Mouse (Mus musculus) cerebellum, adult 11-12 months (tissue): ENCODE measurements around the gene Gm20388.

Source experiments
- DNase-seq: peaks from one replicate; pipeline ENCODE4 v3.0.0; 2022

The Gm20388 gene

DNA sequence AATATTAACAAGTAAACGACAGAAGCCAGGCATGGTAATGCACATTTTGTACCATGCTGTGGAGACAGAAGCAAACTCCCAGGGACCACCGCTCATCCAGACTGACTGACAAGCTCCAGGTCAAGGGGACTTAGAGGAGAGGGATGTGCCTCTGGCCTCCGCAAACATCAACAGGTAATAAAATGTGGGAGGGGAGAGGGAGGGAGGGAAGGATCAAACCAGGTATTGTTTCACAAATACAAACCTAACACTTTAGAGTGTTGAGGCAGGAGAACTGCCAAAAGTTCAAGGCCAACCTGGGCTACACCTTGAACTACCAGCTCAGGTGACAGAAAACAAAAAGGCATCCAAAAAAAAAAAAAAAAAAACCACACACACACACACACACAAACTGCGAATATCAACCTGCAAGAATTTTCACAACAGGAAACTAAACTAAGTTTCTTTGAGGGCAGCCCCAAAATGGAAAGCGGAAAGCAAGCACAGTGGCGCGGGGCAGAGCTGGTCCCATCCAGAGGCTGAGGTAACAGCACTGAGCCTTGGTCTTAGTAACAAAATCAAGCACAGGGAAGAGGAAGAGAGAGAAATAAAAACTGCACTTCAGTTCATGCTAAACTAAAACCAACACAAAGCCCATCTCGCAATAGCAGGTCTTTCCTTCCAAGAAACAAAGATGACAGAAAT lies 3076.0 kb downstream of the Gm20388 start:
- DNase-seq = no peak

DNA sequence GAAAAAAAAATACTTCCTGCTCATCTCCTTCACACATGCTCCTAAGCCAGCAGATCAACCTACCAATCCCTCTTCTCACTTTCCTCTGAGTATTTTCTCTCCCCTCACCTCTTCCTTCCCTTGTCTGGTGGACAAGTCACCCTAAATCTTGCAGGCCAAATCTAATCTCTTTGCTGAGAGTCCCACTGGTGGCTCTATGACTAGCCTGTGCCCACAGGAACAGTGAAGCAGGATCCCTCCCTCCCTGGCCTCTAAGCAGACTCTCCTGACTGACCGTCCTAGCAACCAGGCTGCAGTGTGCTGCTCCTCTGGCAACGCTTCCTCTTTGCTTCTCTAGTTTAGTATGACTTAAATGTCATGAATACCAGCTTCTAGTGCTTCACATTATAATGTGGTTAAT lies 3076.6 kb downstream of the Gm20388 start:
- DNase-seq = no peak

DNA sequence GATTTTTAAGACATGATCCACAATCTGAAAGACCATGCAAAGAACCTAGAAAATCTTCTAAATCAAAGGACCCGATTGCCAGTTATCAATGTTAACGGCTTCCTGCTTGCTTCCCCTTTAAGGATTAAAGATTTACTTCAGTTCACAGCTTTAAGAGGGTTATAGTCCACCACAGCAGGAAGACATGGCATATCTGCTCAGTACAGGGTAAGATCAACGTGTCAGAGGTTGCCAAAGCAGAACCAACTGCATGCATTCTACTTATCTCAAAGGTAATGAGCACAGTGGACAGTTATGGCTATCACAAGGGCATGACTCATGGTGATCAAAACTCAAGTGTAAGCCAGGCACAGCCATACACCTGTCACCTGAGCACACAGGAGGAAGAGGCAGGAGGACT lies 3078.3 kb downstream of the Gm20388 start:
- DNase-seq = no peak

GRCm38 (mm10) chr8:122989976-122990375 lies 3079.3 kb downstream of the Gm20388 start:
- DNase-seq = no peak

DNA sequence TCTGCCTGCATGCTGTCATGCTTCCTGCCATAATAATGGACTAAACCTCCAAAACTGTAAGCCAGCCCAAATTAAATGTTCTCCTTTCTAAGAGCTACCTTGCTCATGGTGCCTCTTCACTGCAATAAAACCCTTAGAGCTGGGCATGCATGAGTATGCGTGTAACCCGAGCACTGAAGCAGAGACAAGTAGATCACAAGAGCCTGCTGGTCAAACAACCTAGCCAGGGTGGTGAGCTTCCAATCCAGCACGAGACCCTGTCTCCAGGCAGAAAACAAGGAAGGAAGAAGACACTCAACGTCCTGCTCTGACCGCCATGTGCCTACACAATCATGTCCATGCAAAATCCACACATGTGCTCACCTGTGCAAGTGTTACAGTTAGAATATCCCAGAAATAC lies 3080.7 kb downstream of the Gm20388 start:
- DNase-seq = no peak

GRCm38 (mm10) chr8:122992296-122992695 lies 3081.7 kb downstream of the Gm20388 start:
- DNase-seq = no peak

DNA sequence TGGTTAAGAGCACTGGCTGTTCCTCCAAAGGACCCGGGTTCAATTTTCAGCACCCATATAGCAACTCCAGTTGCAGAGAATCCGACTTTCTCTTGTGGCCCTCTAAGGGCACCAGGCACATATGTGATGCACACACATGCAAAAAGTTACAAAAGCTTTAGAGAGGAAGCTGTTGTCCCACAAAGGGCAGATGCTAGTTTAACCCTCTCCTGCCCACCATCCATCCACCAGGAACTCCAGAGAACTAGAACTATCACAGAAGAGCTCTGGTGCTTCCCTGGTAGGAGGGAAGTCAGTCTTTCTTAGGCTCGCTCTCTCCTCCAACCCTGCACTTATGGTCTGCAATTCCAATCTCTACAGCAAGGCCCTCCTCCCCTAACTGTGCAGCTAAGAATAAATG lies 3082.4 kb downstream of the Gm20388 start:
- DNase-seq = no peak

GRCm38 (mm10) chr8:122993740-122994139 lies 3083.1 kb downstream of the Gm20388 start:
- DNase-seq = no peak

DNA sequence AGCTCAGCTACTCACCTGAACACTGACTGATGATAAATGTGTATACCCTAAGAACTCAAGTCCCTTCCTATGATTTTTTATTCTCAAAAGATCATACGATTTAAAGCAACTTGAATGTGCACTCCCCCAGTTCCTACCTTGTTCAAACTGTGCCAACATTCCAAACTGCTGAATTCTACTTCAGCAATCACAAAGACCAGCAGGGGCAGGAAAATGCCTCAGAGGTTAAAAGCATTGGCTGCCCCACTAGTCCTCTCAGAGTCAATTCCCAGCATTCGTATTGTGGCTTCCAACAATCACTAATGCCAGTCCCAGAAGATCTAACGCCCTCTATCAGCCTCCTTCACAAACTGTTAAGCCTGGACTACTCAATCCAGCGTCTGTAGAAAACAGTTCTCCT lies 3087.3 kb downstream of the Gm20388 start:
- no peak for DNase-seq

DNA sequence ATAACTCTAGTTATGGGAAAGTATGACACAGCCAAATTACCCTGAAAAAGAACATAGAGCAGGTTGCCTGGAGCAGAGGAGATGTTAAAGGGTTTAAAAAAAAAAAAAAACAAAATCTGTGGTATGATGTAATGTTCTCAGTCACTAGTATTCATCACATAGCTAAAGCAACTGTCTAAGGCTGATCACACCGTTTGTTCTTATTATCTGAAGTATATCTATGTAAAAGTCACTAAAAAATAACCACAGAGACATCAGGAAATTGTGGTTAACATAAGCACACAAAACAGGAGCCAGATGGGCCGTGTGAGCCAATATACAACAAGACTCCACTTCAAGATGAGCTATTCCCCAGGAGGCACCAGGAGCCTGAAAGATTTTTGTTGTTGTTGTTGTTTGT lies 3089.7 kb downstream of the Gm20388 start:
- no peak for DNase-seq

GRCm38 (mm10) chr8:123004033-123004922 lies 3093.6 kb downstream of the Gm20388 start:
- DNase-seq = no peak

GRCm38 (mm10) chr8:123005328-123005727 lies 3094.7 kb downstream of the Gm20388 start:
- DNase-seq = peak; percentile 22

GRCm38 (mm10) chr8:123005805-123006204 lies 3095.2 kb downstream of the Gm20388 start:
- DNase-seq = no peak

DNA sequence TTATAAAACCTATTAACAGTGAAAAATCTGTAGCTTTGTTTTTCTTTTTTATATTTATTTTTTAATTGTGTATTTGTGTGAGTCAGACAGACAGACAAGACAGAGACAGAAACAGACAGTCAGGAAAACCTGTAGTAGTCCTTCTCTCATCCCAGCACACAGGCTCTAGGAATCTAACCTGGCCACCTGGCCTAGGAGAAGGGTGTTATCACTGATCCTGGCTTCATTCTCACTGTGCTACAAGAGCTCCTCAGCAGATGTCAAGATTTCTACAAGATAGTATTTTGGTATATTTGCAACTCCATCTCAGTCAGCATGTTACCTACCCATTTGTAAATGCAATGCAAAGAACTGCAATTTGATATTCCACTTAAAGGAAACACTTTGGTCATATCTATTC lies 3100.7 kb downstream of the Gm20388 start:
- DNase-seq = no peak

GRCm38 (mm10) chr8:123014429-123014828 lies 3103.8 kb downstream of the Gm20388 start:
- DNase-seq = peak; percentile 28

DNA sequence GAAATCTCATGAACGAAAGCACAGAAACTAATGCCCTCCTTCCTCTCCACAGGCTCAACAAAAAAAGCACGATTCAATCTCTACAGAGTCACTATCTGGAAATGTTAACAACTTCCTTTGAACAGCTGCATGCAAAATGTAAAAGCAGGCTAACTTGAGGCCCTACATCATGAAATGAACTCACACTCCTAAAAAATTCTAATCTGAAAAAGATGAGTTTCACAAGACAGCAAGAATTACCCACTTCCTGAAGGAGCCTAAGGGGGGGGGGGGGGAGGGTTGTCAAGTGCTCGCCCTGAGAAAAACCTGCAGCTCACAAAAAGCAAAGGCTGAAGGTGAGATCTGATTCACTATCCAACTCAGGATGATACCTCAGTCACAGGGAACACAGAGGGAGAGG lies 3104.4 kb downstream of the Gm20388 start:
- no peak for DNase-seq

GRCm38 (mm10) chr8:123017143-123017542 lies 3106.5 kb downstream of the Gm20388 start:
- no peak for DNase-seq

DNA sequence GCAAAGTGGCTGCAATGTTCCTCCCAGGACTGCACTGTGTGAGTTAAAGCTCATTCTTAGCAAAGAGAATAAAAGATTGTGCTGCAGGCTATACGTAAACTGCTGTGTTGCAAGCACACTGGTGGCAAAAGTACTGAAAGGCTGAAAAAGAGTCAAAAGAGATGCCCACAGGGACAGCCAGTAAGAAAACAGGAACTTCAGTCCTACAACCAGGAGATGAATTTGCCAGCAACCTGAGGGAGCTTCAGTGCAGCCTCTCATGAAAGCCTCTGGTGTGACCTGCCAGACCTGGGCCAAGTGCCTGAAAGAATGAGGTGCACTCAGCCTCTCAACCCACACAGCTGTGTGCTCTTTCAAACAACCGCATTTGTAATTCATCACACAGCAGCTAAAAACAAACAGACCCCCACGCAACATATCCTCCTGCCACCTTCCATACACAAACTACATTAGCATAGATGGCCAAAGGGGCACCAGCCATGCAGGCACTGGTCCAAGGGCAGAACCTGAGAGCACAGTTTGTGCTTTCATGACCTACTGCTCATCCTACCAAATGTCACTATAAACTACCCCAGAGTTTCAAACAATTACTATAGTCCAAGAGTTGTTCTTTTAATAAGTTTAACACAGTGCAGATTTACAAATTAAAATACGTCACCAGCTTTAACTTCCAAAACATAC lies 3108.0 kb downstream of the Gm20388 start:
- no peak for DNase-seq

DNA sequence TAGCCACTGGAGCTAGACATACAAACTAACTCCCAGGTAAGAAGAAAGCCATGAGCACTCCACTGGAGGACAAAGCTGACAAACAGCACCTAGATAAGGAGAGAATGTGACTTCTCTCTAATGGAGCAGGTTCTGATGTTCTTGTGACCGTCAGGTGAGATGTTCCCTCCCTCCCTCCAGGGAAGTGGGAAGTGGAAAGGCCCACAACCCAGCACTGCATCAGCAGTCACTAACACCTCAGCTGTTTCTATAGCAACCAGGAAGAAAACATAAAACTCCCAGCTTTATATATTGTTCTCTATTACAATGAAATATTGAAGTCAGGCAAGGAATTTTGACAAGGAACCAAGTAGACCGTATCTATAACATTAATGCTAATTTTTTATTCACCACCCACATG lies 3109.4 kb downstream of the Gm20388 start:
- no peak for DNase-seq

DNA sequence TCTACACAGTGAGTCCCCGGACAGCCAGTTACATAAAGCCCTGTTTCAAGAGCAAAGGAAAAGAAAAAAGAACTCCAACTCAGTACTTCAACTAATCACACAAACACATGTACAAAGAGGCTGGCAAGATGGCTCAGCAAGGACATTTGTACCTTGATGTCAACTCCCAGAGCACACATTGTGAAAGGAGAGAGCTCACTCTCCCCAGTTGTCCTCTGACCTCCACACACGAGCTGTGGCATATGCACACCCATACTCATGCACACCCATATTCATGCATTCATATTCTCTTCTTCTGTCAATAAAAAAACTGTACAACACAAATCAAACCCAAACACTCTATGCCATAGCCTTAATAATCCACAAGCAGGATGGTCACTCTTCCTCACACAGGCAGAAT lies 3110.2 kb downstream of the Gm20388 start:
- DNase-seq = no peak

DNA sequence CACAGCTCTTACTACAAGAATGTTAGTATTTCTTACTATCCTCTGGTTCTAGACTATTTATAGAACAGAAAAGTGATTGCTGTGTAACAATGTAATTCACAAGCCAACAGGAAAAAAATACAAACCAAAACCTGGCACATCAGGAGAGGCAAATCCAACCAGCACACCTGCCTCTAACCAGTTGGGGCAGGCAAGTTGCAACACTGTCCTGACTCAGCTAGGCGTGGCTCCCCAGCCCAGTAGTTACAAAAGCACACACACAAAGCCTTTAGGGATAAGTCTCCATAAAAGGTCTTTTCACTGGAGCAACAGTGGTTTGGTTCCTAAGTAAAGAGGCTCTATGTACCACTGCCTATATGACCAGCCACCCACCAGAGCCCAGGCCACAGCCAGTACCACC lies 3110.6 kb downstream of the Gm20388 start:
- DNase-seq = no peak

DNA sequence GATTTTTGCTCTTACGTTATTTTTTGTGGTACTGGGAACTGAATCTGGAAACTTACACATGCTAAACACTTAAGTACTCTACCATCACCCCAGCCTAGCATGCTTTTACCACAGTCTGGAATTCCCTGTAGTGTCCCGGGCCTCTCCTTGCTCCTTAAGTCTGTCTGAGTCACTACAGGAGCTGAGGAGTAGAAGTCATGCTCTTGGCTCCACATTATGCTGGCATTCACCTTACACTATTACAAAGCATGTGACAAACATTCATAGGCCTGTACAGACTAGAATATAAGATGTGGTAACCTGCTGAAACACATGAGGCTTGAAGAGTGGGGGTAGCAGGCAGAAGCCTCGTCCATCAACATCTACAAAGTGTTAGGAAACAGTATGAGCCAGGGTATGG lies 3112.1 kb downstream of the Gm20388 start:
- no peak for DNase-seq

DNA sequence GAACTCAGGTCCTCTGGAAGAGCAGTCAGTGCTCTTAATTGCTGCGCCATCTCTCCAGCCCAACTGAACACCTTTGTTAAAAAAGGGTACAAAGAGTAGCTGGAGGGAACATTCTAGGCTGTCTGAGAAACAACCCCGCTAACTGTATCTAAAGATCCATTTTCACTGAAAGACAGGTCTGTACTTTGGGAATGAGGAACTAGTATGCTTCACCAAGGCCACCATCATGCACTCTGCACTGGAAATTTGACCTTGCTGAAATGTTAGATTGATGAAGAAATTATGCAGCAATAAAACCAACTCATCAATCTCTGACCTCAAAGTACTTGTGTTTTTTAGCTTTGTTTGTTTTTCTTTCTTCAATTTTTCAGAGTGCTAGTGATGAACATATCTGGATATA lies 3113.6 kb downstream of the Gm20388 start:
- no peak for DNase-seq

DNA sequence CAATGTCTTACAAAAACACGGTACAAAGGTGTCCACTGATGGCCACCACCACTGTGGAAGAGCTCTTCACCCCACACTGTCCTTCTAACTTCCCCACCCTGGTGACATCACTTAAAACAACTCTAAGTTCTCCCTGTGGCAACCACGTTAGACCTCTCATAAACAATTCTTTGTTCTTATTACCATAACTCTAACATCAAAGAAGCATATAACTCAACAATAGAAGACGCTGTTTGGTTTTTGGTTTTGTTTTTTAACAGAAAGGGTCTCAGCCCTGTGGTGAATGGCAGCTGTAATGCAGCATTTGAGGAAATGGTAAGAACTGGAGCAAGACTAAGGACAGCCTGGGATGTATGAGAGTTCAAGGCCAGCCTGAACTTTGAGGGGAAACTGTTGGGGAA lies 3115.3 kb downstream of the Gm20388 start:
- no peak for DNase-seq
